Mouse (Mus musculus): ENCODE measurements at regions not wholly inside any gene's neighbourhood (a gene's known extent, or its start where the extent isn't known, plus 50 kb on each side); places are given as distances from the start of the nearest gene placed in this dataset.

DNA sequence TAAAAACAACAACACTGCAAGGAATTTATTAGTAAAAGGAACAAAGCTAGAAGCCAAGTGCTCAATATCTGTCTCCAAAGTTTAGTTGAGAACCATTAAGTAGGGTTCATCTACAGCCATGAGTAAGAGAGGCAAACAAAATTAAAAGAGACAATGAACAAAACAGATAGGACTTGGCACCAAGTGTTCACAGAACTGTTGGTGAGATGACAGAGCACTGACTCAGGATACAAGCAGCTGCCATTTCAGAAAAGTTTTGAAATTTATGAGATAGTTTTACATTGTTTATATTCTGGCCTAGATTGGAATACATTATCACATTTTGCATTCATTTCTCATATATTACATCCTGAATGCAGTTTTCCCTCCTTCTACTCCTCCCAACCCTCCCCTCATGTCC lies 60.4 kb upstream of the Mbnl1 start:
- no peak for DNase-seq (ENCODE audit: low spot score)

DNA sequence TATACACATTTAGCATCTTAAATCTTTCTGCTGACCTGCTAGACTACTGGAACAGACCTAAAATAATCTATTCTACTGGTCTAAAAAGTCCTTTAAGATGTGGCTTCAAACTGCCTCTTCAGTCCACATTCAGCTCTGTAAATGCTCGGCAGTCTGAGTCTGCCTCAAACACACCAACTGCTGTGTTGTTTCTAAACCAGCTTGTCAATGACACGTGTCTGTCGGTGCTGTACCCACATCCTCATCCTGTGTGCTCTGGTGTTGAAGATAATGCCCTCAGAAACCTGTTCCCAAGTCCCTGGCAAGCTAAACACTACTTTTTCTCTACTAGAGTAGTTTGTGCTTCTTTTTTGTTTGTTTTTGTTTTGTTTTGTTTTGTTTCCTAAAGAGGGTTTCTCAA lies 58.9 kb upstream of the Mbnl1 start:
- no peak for DNase-seq (ENCODE audit: low spot score)

DNA sequence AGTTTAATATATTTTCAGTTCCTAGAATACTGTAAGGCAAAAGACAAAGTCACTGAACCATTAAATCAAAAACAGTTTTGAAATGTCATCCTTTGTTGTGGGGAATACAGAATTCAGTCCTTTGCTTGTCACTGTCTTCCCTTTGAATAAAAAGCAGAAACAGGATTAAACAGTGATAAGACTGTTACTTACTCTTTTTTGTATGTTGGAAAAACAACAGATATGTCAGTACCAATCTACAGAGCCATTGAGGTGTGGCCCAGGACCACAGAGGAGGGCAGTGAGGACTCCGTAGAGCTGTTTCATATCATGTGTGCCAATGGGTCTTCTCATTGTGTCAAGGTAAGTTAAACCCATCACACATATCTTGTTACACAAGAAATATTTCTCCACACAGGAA lies 55.6 kb upstream of the Mbnl1 start:
- no peak for DNase-seq (ENCODE audit: low spot score)

DNA sequence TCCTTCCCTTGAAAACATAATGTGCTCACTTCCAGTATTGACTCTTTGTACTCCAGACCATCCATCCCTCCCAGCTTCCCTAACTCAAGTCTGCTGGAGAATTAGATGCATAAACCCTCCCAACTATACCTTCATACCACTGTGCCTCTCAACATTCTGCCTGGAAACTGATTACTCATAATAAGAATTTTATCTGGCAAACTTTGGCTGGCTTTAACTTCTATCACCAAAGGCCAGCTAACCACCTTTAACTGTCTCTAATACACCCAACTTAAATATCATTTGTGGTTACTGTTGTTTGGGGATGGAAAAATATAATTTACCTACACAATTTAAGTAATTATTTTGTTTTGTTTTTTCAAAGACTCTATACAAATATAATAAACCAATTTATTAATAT lies 54.0 kb upstream of the Mbnl1 start:
- no peak for DNase-seq (ENCODE audit: low spot score)

DNA sequence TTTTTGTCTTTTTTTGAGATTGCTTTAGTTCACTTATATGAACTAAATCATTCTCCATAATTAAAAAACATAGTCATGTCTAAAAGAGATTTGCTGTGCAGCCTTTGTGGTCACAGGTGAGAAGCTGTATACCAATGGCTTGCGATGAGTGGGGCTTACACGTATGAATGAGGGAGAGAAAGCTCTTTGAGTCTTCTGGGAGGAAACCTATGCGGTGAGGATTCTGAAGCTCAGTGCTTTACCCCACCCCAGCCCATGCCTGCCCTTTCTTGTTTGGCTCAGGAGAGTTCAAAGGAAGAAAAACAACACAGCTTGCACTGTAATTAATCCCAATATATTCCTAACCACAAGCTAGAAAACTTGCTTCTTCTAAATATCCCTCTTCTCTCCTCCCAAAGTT lies 53.4 kb upstream of the Mbnl1 start:
- no peak for DNase-seq (ENCODE audit: low spot score)

Data from ovary, adult 18-20 months (tissue).